Mouse (Mus musculus) retina, adult 2 months (tissue): ENCODE measurements around the gene Creb3.
A peak's percentile ranks its signal among the peaks of the same experiment; 100 is the strongest.
"Not testable (repeated sequence)": the region's sequence is repeated elsewhere in the genome, so short reads cannot be mapped to it uniquely, and the experiment has no call there.

Experiments
- DNase-seq: peaks from one replicate; pipeline ENCODE4 v3.0.0-alpha.2; 2012; ENCODE audit warnings: low read depth, low spot score

Creb3 gene

GRCm38 (mm10) chr4:43583421-43583820 lies 21.3 kb downstream of the Creb3 start:
- no peak for DNase-seq

- no peak for DNase-seq
These were observed 22.6 kb downstream of the Creb3 start, which contains the start of gene Msmp for GRCm38 (mm10) chr4:43584444-43585416. Gene Msmp, minus strand, starts transcription at chr4:43584494.

- DNase-seq = no peak
These were observed 23.6 kb downstream of the Creb3 start for GRCm38 (mm10) chr4:43585682-43586081.

GRCm38 (mm10) chr4:43586411-43586810 lies 24.3 kb downstream of the Creb3 start:
- DNase-seq = no peak

GRCm38 (mm10) chr4:43587681-43588080 lies 25.5 kb downstream of the Creb3 start:
- no peak for DNase-seq

- DNase-seq = no peak
These were observed 29.4 kb downstream of the Creb3 start for GRCm38 (mm10) chr4:43591543-43591942.

- DNase-seq = no peak
These were observed 29.8 kb downstream of the Creb3 start for GRCm38 (mm10) chr4:43591961-43592360.

GRCm38 (mm10) chr4:43593453-43593852 lies 31.3 kb downstream of the Creb3 start:
- no peak for DNase-seq

- DNase-seq = not testable (repeated sequence)
These were observed 34.5 kb downstream of the Creb3 start for GRCm38 (mm10) chr4:43596597-43596996.

GRCm38 (mm10) chr4:43598200-43598599 lies 36.1 kb downstream of the Creb3 start:
- DNase-seq = no peak

GRCm38 (mm10) chr4:43598650-43599380 lies 36.7 kb downstream of the Creb3 start:
- DNase-seq = no peak

GRCm38 (mm10) chr4:43600195-43600934 lies 38.2 kb downstream of the Creb3 start:
- no peak for DNase-seq

- DNase-seq = no peak
These were observed 42.0 kb downstream of the Creb3 start for GRCm38 (mm10) chr4:43604099-43604498.

GRCm38 (mm10) chr4:43604751-43605685 lies 42.9 kb downstream of the Creb3 start:
- DNase-seq = peak; percentile 20

- no peak for DNase-seq
These were observed 50.4 kb downstream of the Creb3 start for GRCm38 (mm10) chr4:43612534-43612933.

- no peak for DNase-seq
These were observed 51.1 kb downstream of the Creb3 start for GRCm38 (mm10) chr4:43613060-43613730.
